Mouse (Mus musculus) hindbrain, embryonic 15.5 days (tissue): Measurements from ENCODE around the gene Cldn14. TPM values are rescaled to one million over a fixed set of nuclear protein-coding genes. Genes with fewer than 3 reads are reported as not detected.

ENCODE experiments used
- ATAC-seq: fragments of 200-750 bp; cut with Nextera tagmentation; 2 replicates; pipeline ENCODE4 v1.8.0; 2017; ENCODE audit warnings: low read depth, moderate number of reproducible peaks, moderate TSS enrichment; ENCODE audit not compliant: low FRiP score
- H3K27ac ChIP-seq: fragments of 300-500 bp; sonication (generic); replicated peaks from 2 replicates; pipeline ENCODE4 v1.5.1; 2015; ENCODE audit warnings: mild to moderate bottlenecking, inconsistent platforms
- H3K27me3 ChIP-seq: fragments of 300-500 bp; sonication (generic); 2 replicates; pipeline ENCODE4 v1.6.1; 2015; ENCODE audit warnings: control low read depth, inconsistent platforms
- H3K36me3 ChIP-seq: fragments of 300-500 bp; sonication (generic); 2 replicates; pipeline ENCODE4 v1.6.1; 2015; ENCODE audit warnings: control low read depth, inconsistent platforms
- H3K4me1 ChIP-seq: fragments of 300-500 bp; sonication (generic); replicated peaks from 2 replicates; pipeline ENCODE4 v1.6.1; 2015; ENCODE audit warnings: control low read depth, inconsistent platforms
- H3K4me2 ChIP-seq: fragments of 300-500 bp; sonication (generic); 2 replicates; pipeline ENCODE4 v1.6.1; 2015; ENCODE audit warnings: moderate library complexity, mild to moderate bottlenecking, inconsistent platforms
- H3K4me3 ChIP-seq: fragments of 300-500 bp; sonication (generic); 2 replicates; pipeline ENCODE4 v1.5.1; 2015; ENCODE audit warnings: mild to moderate bottlenecking, inconsistent platforms
- H3K9ac ChIP-seq: fragments of 300-500 bp; sonication (generic); 2 replicates; pipeline ENCODE4 v1.6.1; 2015; ENCODE audit warnings: inconsistent platforms
- H3K9me3 ChIP-seq: fragments of 300-500 bp; sonication (generic); 2 replicates; pipeline ENCODE4 v1.6.1; 2016; ENCODE audit warnings: control low read depth, inconsistent platforms
- WGBS: fragments of 180-500 bp; shearing (Covaris S2); methylation state at CpG from one replicate; pipeline ENCODE4 v1.1.7; 2015; 5-methylcytosine and 5-hydroxymethylcytosine counted together
- polyA plus RNA-seq: library from polyadenylated mRNA; unstranded; fragments of >200 nt; fragmentation: Nextera tagmentation; extraction: Ambion mirVana; gene quantifications from 2 replicates; pipeline ENCODE4 v1.2.1, GENCODE M21; 2015

The Cldn14 gene
- polyA plus RNA-seq, 1 experiment from 2014 or later = not detected

GRCm38 (mm10) chr16:93939961-93940360 is 68.7 kb downstream of the Cldn14 start:
- Histone ChIP-seq H3K27ac (no peak overlapping the region), H3K4me2 (no peak overlapping the region), H3K9me3 (no peaks in the 10 kb centered on the region), H3K9ac (no peak overlapping the region), H3K4me1 (peaks cover 5% of the 10 kb centered on the region; the same call in 1 of the 2 replicates), H3K27me3 (peaks cover 17% of the 10 kb centered on the region), H3K4me3 (no peak overlapping the region), H3K36me3 (no peaks in the 10 kb centered on the region)
- 88% methylated on average over 4 of the region's 4 CpGs for WGBS
- ATAC-seq = no peak

- no peaks in the 10 kb centered on the region for H3K36me3 ChIP-seq
- ATAC-seq = no peak
- peaks cover 5% of the 10 kb centered on the region; the same call in 1 of the 2 replicates for H3K4me1 ChIP-seq
- peak overlapping the region; percentile 56 for H3K4me2 ChIP-seq
- H3K27ac ChIP-seq = no peak overlapping the region
- 15% methylated on average over 16 of the region's 16 CpGs for WGBS
- H3K4me3 ChIP-seq = peak overlapping the region; percentile 27
- no peaks in the 10 kb centered on the region for H3K9me3 ChIP-seq
- H3K9ac ChIP-seq = no peak overlapping the region
- H3K27me3 ChIP-seq = peaks cover 27% of the 10 kb centered on the region
These were observed 70.2 kb downstream of the Cldn14 start for GRCm38 (mm10) chr16:93938400-93938846.

- Histone ChIP-seq H3K4me2 (no peak overlapping the region), H3K9ac (no peak overlapping the region), H3K4me3 (no peak overlapping the region), H3K4me1 (peaks cover 5% of the 10 kb centered on the region; the same call in 1 of the 2 replicates), H3K27me3 (peaks cover 27% of the 10 kb centered on the region), H3K27ac (no peak overlapping the region), H3K36me3 (no peaks in the 10 kb centered on the region), H3K9me3 (no peaks in the 10 kb centered on the region)
- 18% methylated on average over 7 of the region's 7 CpGs for WGBS
- no peak for ATAC-seq
These were observed 73.6 kb downstream of the Cldn14 start for GRCm38 (mm10) chr16:93935009-93935408.

GRCm38 (mm10) chr16:93934588-93934987 is 74.0 kb downstream of the Cldn14 start:
- H3K27ac ChIP-seq = no peak overlapping the region
- no peak for ATAC-seq
- no peak overlapping the region for H3K9ac ChIP-seq
- no peaks in the 10 kb centered on the region for H3K36me3 ChIP-seq
- H3K4me2 ChIP-seq = no peak overlapping the region
- 18% methylated on average over 13 of the region's 13 CpGs for WGBS
- no peak overlapping the region for H3K4me3 ChIP-seq
- H3K4me1 ChIP-seq = peaks cover 5% of the 10 kb centered on the region; the same call in 1 of the 2 replicates
- peaks cover 27% of the 10 kb centered on the region for H3K27me3 ChIP-seq
- no peaks in the 10 kb centered on the region for H3K9me3 ChIP-seq

- no peaks in the 10 kb centered on the region for H3K4me1 ChIP-seq
- 69% methylated on average over 17 of the region's 17 CpGs for WGBS
- no peak overlapping the region for H3K27ac ChIP-seq
- H3K27me3 ChIP-seq = peaks cover 27% of the 10 kb centered on the region
- H3K36me3 ChIP-seq = no peaks in the 10 kb centered on the region
- H3K4me2 ChIP-seq = no peak overlapping the region
- no peaks in the 10 kb centered on the region for H3K9me3 ChIP-seq
- H3K4me3 ChIP-seq = no peak overlapping the region
- no peak overlapping the region for H3K9ac ChIP-seq
- ATAC-seq = no peak
These were observed 76.2 kb downstream of the Cldn14 start for GRCm38 (mm10) chr16:93932185-93933168.

- Histone ChIP-seq H3K9me3 (no peaks in the 10 kb centered on the region), H3K36me3 (no peaks in the 10 kb centered on the region), H3K27me3 (peaks cover 5% of the 10 kb centered on the region), H3K4me2 (no peak overlapping the region), H3K4me3 (no peak overlapping the region), H3K27ac (no peak overlapping the region), H3K4me1 (no peaks in the 10 kb centered on the region), H3K9ac (no peak overlapping the region)
- ATAC-seq = no peak
- 96% methylated on average over 17 of the region's 17 CpGs for whole genome bisulfite sequencing
These were observed 79.1 kb downstream of the Cldn14 start for GRCm38 (mm10) chr16:93929370-93930032.

GRCm38 (mm10) chr16:93925684-93926247 is 82.9 kb downstream of the Cldn14 start:
- H3K4me2 ChIP-seq = no peak overlapping the region
- no peak for ATAC-seq
- H3K4me1 ChIP-seq = no peaks in the 10 kb centered on the region
- no peaks in the 10 kb centered on the region for H3K9me3 ChIP-seq
- no peak overlapping the region for H3K9ac ChIP-seq
- no peak overlapping the region for H3K27ac ChIP-seq
- 81% methylated on average over 8 of the region's 8 CpGs for WGBS
- no peaks in the 10 kb centered on the region for H3K27me3 ChIP-seq
- no peaks in the 10 kb centered on the region for H3K36me3 ChIP-seq
- H3K4me3 ChIP-seq = no peak overlapping the region

GRCm38 (mm10) chr16:93923788-93924187 is 84.8 kb downstream of the Cldn14 start:
- Histone ChIP-seq H3K27ac (no peak overlapping the region), H3K9ac (no peak overlapping the region), H3K4me1 (no peaks in the 10 kb centered on the region), H3K36me3 (no peaks in the 10 kb centered on the region), H3K4me2 (no peak overlapping the region), H3K4me3 (no peak overlapping the region), H3K27me3 (no peaks in the 10 kb centered on the region), H3K9me3 (no peaks in the 10 kb centered on the region)
- ATAC-seq = no peak
- WGBS = 80% methylated on average over 7 of the region's 7 CpGs

- no peak overlapping the region for H3K4me3 ChIP-seq
- H3K4me2 ChIP-seq = no peak overlapping the region
- H3K27ac ChIP-seq = no peak overlapping the region
- no peak overlapping the region for H3K9ac ChIP-seq
- no peaks in the 10 kb centered on the region for H3K36me3 ChIP-seq
- no peak for ATAC-seq
- no peaks in the 10 kb centered on the region for H3K9me3 ChIP-seq
- 79% methylated on average over 5 of the region's 5 CpGs for WGBS
- H3K27me3 ChIP-seq = no peaks in the 10 kb centered on the region
- peaks cover 4% of the 10 kb centered on the region; the same call in 1 of the 2 replicates for H3K4me1 ChIP-seq
These were observed 85.7 kb downstream of the Cldn14 start for GRCm38 (mm10) chr16:93922835-93923389.

GRCm38 (mm10) chr16:93920673-93921072 is 88.0 kb downstream of the Cldn14 start:
- peaks cover 4% of the 10 kb centered on the region; the same call in 1 of the 2 replicates for H3K4me1 ChIP-seq
- H3K36me3 ChIP-seq = no peaks in the 10 kb centered on the region
- WGBS = 76% methylated on average over 4 of the region's 4 CpGs
- no peaks in the 10 kb centered on the region for H3K27me3 ChIP-seq
- ATAC-seq = no peak
- no peak overlapping the region for H3K27ac ChIP-seq
- no peaks in the 10 kb centered on the region for H3K9me3 ChIP-seq
- H3K4me3 ChIP-seq = no peak overlapping the region
- H3K4me2 ChIP-seq = no peak overlapping the region
- H3K9ac ChIP-seq = no peak overlapping the region

- no peak overlapping the region for H3K9ac ChIP-seq
- H3K4me3 ChIP-seq = no peak overlapping the region
- no peak overlapping the region for H3K4me2 ChIP-seq
- no peaks in the 10 kb centered on the region for H3K9me3 ChIP-seq
- WGBS = 52% methylated on average over 20 of the region's 20 CpGs
- ATAC-seq = 0 out of 2 replicates have a peak, but pooled peaks have one; percentile 14
- H3K27ac ChIP-seq = no peak overlapping the region
- H3K36me3 ChIP-seq = no peaks in the 10 kb centered on the region
- no peaks in the 10 kb centered on the region for H3K27me3 ChIP-seq
- peaks cover 4% of the 10 kb centered on the region; the same call in 1 of the 2 replicates for H3K4me1 ChIP-seq
These were observed 89.4 kb downstream of the Cldn14 start for GRCm38 (mm10) chr16:93919189-93919588.
